Mouse (Mus musculus) urinary bladder, postnatal 4 days (tissue): Measurements from ENCODE around the gene Scn3a.
"Not testable (repeated sequence)": the region's sequence is repeated elsewhere in the genome, so short reads cannot be mapped to it uniquely, and the experiment has no call there.

ENCODE experiments used
- DNase-seq, 2 experiments: peaks; one replicate each; pipeline ENCODE4 v3.0.0; 2021 to 2022; ENCODE audit warnings: low spot score in 2 of 2

Scn3a gene

DNA sequence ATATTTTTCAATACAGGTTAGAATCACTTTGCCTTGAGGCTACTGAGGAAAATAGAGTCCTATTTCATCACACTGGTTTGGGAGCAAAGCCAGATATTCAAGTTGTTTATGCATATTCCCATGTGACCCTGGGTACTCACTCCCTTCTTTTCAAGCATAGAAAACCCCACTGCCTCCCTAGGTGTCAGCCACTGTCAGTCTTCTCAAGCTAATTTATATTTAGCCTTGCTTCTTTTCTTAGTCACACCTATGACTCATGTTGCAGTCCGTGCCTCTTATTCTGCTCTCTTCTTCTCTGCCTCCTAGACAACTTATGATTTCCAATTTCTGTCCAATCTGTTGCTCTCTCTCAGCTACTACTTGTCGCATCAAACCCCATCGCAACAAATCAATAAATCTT lies 84.0 kb downstream of the Scn3a start:
- no peak for DNase-seq

DNA sequence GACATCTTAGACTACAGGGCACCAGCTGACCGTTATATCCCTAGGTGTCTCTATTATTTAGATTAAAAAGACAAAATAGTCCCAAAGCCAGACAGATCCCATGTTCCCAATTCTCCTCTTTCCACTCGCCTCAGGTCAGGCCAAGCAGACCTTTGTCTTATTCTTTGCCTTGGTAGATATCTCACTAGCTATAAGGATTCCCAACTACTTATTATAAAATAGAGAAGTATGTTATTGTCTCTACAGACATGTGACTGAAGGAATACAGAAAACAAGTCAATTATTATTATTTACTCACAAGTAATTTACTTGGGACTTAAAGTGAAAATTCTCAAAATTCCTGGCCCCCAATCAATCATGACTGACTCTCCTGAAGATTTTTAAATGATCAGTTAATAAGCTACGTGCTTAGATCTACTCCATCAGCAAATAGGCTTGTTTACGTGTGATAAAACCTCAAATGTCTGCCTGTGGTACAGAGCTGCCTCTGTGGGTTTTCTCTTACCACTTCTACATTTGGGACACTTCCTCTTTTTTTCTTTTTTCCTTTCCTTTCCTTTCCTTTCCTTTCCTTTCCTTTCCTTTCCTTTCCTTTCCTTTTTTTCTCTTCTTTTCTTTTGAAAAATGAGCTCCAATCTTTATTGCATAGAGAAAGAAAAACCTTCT lies 86.3 kb downstream of the Scn3a start:
- DNase-seq, result no peak

- no peak for DNase-seq
These were observed 96.0 kb downstream of the Scn3a start for GRCm38 (mm10) chr2:65471311-65471882.

DNA sequence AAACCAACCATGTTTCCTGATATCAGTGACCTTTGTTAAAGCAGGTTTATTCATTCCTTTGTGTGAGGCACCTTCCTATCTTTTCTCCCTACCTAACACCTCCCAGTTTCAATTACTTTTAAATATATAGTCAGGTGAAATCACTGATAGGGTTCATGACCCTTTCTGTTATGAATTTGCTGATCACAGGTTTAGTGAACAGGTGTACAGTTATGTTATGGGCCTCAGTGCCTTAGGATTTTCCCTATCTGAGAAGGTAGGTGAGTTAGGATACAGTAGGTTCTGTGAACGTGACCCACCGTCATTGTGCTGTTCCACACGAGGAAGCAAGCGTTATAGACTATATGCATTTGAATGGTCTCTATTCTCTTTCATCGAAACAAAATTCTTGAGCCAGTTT lies 101.7 kb downstream of the Scn3a start:
- no peak for DNase-seq

GRCm38 (mm10) chr2:65453763-65454162 lies 113.7 kb downstream of the Scn3a start:
- DNase-seq, result no peak

DNA sequence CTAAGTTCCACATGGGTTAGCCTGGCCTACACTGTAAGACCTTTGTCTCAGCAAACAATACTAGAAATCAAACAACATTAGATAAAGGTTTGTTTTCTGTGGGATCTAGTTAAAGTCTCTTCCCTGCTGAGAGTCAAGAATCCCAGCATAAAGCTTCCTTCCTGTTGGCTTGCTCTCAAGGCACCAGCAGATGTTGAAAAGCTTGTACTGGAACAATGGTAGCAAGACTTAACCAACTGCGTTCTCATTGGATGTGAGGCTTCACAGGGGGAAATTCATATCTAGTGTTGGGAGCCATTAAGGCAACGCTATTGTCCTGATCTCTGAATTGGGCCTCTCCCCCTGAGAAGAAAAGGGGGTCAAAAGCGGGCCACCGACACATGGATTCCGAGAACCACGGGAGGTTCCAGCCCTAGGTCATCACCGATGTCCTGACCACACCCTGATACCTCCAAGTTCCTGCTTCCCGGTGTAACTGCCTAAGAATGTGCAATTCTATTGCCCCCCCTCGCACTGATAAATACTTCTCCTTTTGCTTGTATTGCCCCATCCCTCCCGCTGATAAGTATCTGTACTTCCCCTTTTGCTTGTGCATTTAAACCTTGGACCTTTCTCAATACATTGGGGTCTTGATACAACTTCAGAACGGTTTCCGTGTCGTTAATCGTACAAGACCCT lies 115.9 kb downstream of the Scn3a start:
- not testable (repeated sequence) for DNase-seq

DNA sequence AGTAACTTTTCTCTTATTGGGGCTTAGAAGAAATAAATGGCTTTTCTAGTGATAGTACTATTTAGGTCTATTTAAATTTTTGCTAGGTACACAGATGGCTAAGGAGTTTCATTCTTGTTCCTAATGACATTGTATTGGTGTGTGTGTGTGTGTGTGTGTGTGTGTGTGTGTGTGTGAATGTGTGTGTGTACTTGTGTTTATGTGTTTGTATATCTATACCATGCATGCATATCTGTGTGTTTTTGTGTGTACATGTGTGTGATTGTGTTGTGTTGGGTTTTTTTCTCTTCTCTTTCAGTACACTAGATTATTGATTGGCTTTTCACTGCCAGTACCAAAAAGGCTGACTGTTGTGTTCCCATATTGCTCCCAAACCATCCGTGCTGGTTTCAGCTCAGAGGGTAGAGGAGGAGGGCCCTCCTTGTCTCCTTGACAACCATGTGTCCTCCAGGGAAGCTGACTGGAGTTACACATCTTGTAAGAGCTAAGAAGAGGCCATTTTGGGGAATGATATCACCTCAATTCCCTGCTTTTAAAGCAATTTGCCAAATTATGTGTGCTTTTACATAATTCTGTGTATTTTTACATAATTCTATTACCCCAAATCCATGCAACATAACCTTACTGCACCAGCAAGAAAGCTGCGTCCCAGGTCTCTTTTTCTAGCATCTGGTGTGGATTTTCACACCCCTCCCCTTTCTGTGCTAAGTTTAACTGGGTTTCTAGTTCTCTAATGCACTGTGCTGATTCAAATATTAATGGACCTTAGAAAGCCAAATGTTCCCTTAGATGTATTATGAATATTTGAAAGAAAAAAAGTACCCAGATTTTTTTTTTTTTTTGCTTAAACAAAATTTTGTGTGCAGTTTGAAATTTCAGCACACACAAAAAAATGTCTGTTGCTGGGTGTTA lies 116.7 kb downstream of the Scn3a start:
- DNase-seq, result no peak

- DNase-seq, result no peak
These were observed 118.2 kb downstream of the Scn3a start for GRCm38 (mm10) chr2:65449126-65449828.

GRCm38 (mm10) chr2:65443082-65443481 lies 124.3 kb downstream of the Scn3a start:
- no peak for DNase-seq

- DNase-seq, result no peak
These were observed 125.9 kb downstream of the Scn3a start for GRCm38 (mm10) chr2:65441566-65441965.

DNA sequence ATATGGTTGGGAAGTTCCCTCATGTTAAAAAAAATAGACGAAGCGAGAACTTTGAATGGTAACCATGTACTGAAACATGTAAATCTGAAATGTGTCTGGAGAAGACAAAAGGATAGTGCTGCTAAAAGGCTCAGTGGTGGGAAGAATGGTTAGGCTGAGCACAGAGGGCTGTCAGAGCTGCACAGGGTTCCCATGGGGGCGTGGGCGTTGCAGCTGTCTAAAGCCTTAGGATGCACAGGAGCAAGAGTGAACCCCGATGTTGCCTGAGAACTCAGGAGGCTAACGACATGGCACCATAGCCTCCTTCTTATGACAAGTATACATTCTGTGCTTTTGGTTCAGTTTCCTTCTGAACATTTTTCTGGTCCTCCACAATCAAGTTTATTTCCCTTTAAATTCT lies 126.3 kb downstream of the Scn3a start:
- DNase-seq, result no peak

GRCm38 (mm10) chr2:65436917-65437316 lies 130.5 kb downstream of the Scn3a start:
- no peak for DNase-seq

- DNase-seq, result no peak
These were observed 143.9 kb downstream of the Scn3a start for GRCm38 (mm10) chr2:65423501-65423900.

DNA sequence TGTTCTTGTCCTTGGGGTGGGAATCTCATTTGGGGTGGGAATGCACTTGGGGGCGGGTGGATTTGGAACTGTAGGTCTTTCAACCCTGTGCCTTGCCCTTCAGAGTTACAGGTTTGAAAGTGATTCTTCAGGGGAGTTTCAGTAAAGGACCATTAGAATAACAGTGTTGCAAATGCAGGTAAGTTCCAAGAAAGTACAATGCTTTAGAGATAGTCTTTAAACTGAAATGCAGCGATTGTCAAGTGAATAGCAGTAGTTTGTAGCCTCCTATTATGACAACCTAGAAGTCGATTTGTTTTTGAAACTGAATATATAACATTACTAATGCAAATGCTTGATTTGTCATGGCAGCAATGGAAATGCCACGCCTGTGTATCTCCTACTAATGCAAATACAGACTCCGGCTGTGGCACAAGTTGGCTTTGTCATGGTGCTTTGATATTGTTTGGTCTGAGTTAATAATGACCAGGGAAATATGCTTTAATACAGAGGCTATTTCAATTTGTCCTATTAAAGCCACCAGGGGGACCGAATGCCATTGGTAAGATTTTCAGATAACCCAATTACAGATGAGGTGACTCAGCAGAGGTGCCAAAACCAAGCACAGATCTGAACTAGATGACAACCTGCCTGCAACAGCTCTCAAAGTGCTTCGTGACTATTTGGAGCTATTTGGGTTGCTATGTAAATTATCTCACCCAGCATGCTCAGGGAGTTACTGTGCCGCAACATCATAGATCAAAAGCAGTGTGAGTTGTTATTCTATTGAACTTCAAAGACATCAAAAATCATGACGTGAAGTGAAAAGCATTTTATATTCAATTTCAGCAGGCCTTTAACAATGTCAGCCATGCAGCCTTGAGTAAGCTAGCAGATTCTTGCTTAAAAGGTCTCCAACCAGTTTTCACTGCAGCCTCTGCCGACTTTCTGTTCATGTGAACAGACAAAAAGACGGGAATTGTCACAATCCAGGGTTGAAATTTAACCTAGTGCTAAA lies 145.9 kb downstream of the Scn3a start:
- no peak for DNase-seq

GRCm38 (mm10) chr2:65418608-65419007 lies 148.8 kb downstream of the Scn3a start:
- no peak for DNase-seq

DNA sequence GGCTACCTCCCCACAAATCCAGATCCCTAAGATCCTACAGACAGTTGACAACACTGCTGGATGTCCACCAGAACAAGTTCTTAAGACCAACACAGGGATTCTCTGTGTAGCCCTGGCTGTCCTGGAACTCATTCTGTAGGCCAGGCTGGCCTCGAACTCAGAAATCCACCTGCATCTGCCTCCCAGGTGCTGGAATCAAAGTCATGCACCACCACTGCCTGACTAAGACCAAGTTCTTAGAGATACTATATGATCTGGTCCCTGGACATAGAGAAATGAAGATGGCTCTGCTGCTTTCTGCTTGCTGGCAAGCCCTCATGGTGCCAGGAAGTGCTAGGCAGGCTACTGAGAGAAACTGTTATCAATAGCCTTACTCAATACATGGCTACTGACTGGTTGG lies 150.9 kb downstream of the Scn3a start:
- DNase-seq, result no peak

DNA sequence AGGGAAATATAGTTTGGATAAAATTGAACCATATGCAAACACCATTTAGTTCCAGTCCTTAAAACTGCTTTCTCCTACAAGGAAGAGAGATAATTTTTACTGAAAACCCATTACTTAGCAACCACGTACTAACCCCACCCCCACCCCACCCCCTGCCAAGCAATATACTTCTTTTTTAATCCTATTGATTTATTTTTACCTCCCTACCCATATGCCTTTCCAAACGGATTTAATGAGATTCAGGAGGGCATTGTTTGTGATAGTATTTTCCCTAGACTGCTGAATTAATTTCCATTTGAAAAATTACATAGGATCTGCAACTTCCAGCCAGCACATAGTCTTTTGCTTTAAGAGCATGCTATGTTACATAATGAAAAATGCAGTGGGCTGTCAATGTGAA lies 152.1 kb downstream of the Scn3a start:
- no peak for DNase-seq

DNA sequence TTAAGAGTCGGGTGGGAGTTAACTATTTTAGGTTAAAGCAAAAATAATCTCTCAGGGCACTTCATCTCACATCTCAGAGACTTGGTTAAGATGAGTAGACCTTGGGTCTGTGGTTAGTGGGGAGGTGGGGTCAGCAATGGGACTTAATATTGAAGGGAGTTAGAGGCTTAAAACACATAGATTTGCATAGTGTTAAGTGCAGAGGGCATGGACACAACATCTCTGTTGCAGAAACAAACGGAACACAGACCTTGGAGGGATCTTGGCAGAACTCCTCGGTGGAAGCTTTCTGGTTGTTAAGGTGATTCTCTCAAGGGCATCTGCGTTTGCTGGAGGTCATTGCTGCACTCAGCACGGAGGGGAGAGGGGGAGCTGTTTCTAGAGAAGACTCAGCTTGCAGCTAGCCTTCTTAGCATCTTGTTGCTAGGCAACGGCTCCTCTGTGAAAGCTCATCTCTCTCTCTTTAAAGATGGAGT lies 152.6 kb downstream of the Scn3a start:
- peak in 1 of 2 experiments; percentile 33 for DNase-seq

- no peak for DNase-seq
These were observed 153.2 kb downstream of the Scn3a start for GRCm38 (mm10) chr2:65414237-65414636.

- DNase-seq, result no peak
These were observed 153.7 kb downstream of the Scn3a start for GRCm38 (mm10) chr2:65413746-65414145.
